Mouse (Mus musculus) MEL-GATA-1-ER (cell line): ENCODE results near the gene Id1.

Experiments
- DNase-seq: peaks from one replicate; pipeline ENCODE4 v3.0.0-alpha.2; 2012; ENCODE audit warnings: low read depth; ENCODE audit errors: extremely low read depth

The Id1 gene

GRCm38 (mm10) chr2:152782656-152783055, 46.6 kb downstream of the Id1 start:
- no peak for DNase-seq

DNA sequence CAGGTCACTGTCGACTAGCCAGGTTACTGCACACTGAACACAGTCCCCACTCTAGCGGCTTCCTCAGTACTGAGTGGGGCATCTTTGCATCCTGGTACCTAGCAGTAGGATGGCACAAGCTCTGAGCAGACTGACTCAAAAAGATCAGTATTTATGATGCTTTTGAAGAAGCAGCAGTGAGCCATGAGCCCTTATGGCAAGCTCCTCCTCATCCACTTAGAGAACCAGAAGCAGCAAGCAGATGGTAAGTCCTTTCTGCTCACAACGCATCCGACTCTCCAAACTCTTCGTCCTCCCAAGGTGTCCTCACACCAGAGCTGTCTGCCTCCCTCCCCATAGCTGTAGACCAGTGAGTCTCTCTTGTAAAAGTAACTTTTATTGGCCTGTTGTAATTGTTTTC, 47.2 kb downstream of the Id1 start:
- no peak for DNase-seq

DNA sequence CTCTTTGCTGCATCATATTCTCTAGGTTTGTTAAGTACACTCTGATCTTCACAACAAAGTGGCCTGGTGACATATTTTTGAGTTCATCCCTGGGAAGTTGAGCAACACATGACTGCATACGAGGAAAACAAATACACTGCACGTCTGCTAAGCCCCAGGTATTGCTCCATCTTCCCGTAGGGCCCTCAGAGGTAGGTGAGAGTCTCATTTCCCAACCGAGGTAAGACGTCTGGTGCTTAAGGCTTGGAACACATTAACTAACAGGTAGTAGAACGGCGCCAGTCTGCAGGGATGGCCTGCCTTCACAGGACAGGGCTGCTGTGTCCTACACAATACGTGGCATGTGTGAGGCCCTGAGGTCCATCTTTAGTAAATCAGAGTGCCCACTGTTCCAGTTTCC, 48.6 kb downstream of the Id1 start:
- no peak for DNase-seq

DNA sequence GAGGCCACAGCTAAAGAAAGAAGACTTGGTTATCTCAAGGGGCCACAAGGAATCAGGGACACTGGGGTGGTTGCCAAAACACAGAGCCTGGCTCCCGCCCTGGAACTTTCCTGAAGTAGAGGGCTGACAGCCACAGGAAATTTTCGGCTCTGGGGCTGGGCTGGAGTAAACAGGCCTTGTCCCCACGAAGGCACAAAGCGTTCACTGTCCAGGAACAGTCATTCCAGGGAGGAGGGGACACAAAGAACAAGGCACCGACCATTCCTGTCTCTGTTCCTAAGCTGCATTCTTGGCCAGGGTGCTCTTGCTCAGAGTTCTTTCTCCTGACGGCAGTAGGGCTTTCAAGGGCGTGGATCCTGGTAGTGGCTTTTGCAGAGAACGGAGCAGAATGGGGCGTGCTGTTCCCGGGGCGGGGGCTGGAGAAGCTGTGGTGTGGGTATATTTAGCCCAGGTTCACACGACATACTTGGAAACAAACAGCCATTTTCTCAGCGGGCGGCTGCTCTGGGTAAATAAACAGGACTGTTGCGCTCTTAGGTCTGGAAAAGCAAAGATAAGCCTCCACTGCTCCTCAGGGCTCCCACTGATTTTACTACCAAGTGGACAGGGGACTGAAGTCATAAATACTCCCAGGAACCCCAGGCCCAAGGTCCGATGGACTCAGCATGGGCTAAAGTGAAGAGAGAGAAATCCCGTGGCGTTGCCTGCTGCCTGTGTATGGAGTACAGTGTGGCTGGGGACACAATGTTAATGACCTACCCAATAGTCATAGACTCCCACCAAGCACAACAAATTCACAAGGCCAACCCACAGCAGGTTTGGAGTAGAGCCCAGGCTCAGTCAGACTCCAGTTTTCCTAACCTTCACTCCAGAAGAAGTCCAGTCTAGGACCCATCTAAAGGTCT, 49.6 kb downstream of the Id1 start:
- DNase-seq, result no peak
